Mouse (Mus musculus) lung, adult 2 months (tissue): ENCODE data around the gene Nrg4. TPM values are rescaled to one million over a fixed set of nuclear protein-coding genes. Genes with fewer than 3 reads are reported as not detected.

Experiments used
- DNase-seq: peaks from one replicate; pipeline ENCODE4 v3.0.0; 2022
- H3K4me1 ChIP-seq: fragments of 200-500 bp; 2 replicates; pipeline ENCODE4 v1.6.1; 2011; ENCODE audit warnings: low read length; ENCODE audit not compliant: control insufficient read depth, insufficient read depth
- H3K4me3 ChIP-seq: fragments of 200-500 bp; replicated peaks from 2 replicates; pipeline ENCODE3; 2011; ENCODE audit warnings: low read depth, mild to moderate bottlenecking, control low read depth, low read length; ENCODE audit errors: extremely low read depth
- CTCF ChIP-seq: fragments of 200-500 bp; IDR thresholded peaks from 2 replicates; pipeline ENCODE4 v1.5.1; 2011; ENCODE audit warnings: mild to moderate bottlenecking, low read length, control low read depth; ENCODE audit not compliant: insufficient read depth
- POLR2A ChIP-seq: fragments of 200-500 bp; IDR thresholded peaks from 2 replicates; pipeline ENCODE4 v1.6.1; 2011; ENCODE audit warnings: low read depth, mild to moderate bottlenecking, control low read depth, low read length, borderline replicate concordance; ENCODE audit errors: extremely low read depth
- WGBS: fragments of 180-500 bp; shearing (Covaris S2); methylation state at CpG from one replicate; pipeline ENCODE4 v1.1.7; 2018; 5-methylcytosine and 5-hydroxymethylcytosine counted together
- polyA plus RNA-seq: library from polyadenylated mRNA; depleted of rRNA; stranded (reverse); fragments of >200 nt; gene quantifications from 2 replicates; pipeline ENCODE4 v1.2.3, GENCODE M21; 2012; rRNA removed

The Nrg4 gene
- polyA plus RNA-seq, 1 experiment = 3.7 TPM

DNA sequence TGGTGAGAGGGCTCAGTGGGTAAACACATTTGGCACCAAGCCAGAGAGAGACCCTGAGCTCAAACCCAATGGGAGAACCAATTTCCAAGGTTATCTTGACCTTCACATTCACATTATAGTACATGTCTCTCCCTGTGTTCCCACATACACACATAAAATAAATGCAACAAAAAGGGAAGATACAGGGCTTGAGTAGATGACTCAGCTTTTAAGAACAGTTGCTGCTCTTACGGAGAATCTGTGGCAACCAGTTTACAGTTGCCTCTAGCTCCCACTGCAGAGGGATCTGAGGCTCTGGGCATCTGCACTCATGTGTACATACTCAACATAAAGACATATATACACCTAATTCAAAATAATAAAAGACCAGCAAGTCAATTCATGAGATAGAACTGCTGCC, 128.4 kb downstream of the Nrg4 start:
- TF ChIP-seq POLR2A = no peak
- TF ChIP-seq CTCF = no peak
- H3K4me1 ChIP-seq = no peaks in the 10 kb centered on the region
- no peak for DNase-seq
- H3K4me3 ChIP-seq = no peak overlapping the region
- 88% methylated on average over 1 of the region's 1 CpGs for WGBS

DNA sequence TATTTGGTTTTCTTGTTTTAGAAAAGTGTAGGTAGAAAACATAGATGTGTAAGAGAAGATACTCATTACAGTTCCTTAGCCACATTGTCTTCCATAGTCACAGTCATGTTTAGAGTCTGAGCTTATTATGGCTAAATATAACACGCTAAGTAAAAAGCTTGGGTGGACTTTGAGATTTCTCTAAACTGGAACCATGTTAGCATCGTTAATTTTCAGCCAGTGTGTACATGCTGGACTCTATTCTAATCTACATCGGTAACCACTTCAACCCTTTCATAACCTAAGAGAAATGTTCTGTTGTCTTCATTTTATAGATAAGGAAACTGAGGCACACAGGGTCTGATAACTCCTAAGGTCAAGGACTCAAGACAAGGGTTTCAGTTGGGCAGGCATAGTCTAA, 130.8 kb downstream of the Nrg4 start:
- DNase-seq = no peak
- 99% methylated on average over 3 of the region's 3 CpGs for WGBS
- H3K4me3 ChIP-seq = no peak overlapping the region
- no peaks in the 10 kb centered on the region for H3K4me1 ChIP-seq
- no peak for TF ChIP-seq CTCF
- TF ChIP-seq POLR2A = no peak

DNA sequence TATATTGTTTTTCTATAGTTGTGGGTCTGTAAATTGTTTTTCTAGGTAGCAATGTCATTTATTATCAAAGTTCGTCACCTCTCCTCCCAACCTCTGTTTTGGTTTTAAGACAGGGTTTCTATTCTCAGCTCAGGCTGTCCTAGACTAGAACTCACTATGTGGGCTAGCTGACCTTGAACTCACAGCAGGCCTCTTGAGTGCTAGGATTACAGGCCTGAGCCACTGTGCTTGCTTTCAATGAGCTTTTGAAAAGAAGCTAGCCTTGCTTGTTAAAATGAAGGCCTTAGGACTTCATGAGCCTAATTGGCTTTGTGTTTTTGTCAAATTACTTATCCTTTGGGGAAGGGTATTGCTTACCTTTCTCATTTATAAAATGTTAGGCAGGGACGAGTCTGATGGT, 152.4 kb downstream of the Nrg4 start:
- 90% methylated on average over 2 of the region's 2 CpGs for WGBS
- TF ChIP-seq CTCF = no peak
- no peak for TF ChIP-seq POLR2A
- Histone ChIP-seq H3K4me1 (no peaks in the 10 kb centered on the region), H3K4me3 (no peak overlapping the region)
- DNase-seq = no peak

DNA sequence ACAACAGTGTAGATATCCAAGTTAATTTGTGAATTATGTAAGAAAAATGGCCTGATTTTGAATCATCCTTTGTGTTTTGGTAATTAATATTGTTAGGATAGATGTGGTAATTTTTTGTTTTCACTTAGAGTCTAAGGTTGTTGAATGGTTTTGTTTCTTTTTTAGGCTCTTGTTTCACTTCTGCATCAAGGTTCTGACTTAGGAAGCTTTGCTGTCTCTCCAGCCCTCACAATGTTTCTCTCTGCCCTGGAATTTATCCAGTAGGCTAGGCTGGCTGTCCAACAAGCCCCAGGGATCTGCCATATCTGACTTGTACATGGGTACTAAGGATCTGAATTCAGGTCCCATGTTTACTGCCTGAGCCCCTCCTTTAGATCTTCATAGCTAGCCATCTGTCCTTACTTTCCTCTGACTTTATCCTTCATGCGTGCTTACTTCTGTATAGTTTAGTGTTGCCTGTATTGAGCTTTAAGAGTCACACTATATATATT, 154.4 kb downstream of the Nrg4 start:
- no peaks in the 10 kb centered on the region for H3K4me1 ChIP-seq
- TF ChIP-seq CTCF (no peak), POLR2A (no peak)
- 90% methylated on average over 1 of the region's 1 CpGs for WGBS
- no peak for DNase-seq
- H3K4me3 ChIP-seq = no peak overlapping the region

DNA sequence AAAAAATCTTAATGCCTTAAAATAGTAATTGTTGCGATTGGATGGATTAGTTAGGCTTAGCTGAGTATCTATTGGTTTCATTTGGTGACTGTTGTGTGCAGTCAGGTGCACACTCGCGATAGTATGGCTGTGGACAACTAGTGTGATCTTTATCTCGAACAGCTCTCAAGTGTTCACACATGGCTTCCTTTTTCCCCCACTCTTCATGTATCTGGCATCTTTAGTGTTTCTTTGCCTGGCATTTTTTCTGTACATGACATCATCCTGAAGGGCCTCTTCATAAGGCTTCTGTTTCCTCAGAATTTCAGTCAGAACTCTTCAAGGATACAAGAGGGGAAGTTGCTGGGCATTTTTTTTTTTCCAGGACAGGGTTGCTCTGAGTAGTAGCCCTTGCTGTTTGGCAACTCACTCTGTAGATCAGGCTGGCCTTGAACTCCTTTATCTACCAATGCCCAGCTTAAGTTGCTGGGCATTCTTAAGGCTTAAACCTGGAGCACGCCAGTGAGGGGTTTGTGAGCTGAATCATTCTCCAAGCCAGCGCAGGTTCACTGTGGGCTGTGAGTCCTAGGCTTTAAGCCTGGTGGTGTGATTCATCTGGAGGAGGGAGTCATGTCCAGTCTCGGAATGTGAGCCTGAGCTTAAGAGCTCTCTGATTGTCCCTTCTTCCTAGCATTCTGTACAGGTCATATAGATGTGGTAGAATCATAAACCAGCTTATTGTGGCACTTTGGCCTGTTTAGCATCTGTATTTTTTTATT, 155.8 kb downstream of the Nrg4 start:
- no peak for DNase-seq
- peaks cover 2% of the 10 kb centered on the region; the same call in 1 of the 2 replicates for H3K4me1 ChIP-seq
- WGBS = 75% methylated on average over 7 of the region's 7 CpGs
- TF ChIP-seq POLR2A (no peak), CTCF (no peak)
- H3K4me3 ChIP-seq = no peak overlapping the region

Other genes starting within 250 kb of the Nrg4 start
- 9.9 and 11.7 TPM in 2 replicates for gene Ube2q2, start 178.0 kb downstream of the Nrg4 start, polyA plus RNA-seq
- 10.0 and 12.5 TPM in 2 replicates for gene Fbxo22, start 117.9 kb downstream of the Nrg4 start, polyA plus RNA-seq
- gene Tmem266, start 69 bp upstream of the Nrg4 start, polyA plus RNA-seq = 0.29 and 0.33 TPM in 2 replicates
- gene Etfa, start 185.4 kb upstream of the Nrg4 start, polyA plus RNA-seq = 33.7 and 40.6 TPM in 2 replicates
- gene Isl2, start 211.8 kb upstream of the Nrg4 start, polyA plus RNA-seq = 0.22 TPM in 1 of 2 replicates, not detected in the other